Mouse (Mus musculus) left cerebral cortex, postnatal 36 days (tissue): ENCODE measurements around the gene Inf2. TPM values are rescaled to one million over a fixed set of nuclear protein-coding genes. Genes with fewer than 3 reads are reported as not detected.

Source experiments
- DNase-seq, 2 experiments: peaks; one replicate each; pipeline ENCODE4 v3.0.0; 2021 to 2022; ENCODE audit warnings: low spot score in 2 of 2, mixed read lengths in 1 of 2
- intact Hi-C: fragments of 180-260 bp; cut with DNase I; formaldehyde crosslinking; loops from one replicate; pipeline ENCODE4 v1.15.1; 2025
- total RNA-seq, 2 experiments: library from RNA; stranded (reverse); gene quantifications; 2 replicates each; pipeline ENCODE4 v1.2.3; 2021

Gene Inf2
- total RNA-seq, 2 experiments from 2014 or later = 128 to 143 TPM

DNA sequence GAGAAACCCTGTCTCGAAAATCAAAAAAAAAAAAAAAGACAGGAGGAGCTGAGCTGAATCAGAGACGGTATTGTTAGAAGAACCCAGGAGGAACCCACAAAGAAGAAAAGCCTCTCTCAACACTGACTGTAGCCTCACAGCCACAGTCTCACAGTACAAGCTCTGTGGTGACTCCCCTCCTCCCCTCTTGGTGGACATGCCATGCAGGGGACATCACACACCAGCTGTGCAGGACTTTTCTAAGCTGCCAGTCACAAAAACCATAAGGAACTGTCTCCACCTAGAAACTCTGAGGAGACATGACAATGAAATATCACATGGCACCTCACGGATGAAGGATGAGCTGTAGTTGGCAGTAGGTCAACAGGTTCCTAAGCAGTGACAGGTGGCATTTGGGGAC is 27.4 kb upstream of the Inf2 start:
- no peak for DNase-seq

DNA sequence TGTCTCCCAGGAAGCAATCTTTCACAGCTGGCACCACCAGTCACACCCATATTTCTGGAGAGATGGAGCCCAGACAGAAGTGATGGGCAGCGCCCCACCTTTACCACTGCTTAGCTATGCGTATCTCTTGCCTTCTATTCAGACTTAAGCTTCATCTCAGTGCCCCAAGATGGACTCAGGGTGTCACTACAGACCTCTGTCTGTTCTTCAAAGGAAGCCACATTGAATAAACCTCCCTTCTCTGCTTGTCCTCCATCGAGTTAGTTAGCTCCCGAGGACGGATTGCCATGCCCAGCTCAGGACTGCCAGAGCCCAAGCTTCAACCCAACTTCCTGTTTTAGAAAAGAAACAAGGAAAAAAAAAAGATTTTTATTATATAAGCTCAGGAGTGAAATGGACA is 26.1 kb upstream of the Inf2 start:
- intact Hi-C loops = no loop called here
- DNase-seq = no peak

More for the DNA sequence above, 27.4 kb upstream of the Inf2 start:
- intact Hi-C loops = no loop called here

DNA sequence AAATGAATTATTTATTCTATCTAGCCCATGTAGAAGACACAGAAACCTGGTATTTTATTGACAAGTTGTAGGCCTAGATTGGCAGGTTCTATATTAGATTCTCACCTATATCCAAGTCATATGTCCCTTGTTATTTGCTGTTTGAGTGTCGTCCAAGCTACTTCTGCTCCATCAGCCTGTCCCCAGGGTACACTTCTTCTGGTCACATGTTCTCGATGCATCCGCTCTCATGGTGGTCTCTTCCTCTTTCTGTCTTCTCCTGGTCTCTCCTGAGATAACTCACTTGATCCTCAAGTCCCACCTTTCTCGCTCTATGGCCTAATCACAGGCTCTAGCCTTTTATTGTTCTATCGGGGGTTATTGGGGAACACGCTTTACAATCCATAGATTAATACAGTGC is 25.6 kb upstream of the Inf2 start:
- intact Hi-C loops = no loop called here
- no peak for DNase-seq

DNA sequence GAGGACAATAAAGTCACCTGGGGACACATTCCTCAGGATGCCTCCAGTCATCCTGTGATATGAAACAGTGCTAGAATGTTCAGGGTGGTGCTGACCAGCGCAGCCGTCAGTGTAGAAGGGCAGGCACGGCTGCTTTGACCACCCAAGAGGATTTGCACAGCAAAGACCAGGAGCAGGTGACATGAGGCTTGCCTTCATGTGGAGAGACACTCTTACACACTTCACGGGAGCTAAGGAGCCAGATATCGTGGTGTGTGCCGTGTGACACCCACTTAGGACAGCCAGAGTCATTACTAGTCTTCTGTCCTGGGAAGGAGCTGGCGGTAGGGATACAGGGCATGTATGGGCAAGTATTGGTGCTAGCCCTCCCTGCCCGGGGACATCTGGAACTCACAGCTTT is 18.4 kb upstream of the Inf2 start:
- DNase-seq = no peak
- intact Hi-C loops = no loop called here

DNA sequence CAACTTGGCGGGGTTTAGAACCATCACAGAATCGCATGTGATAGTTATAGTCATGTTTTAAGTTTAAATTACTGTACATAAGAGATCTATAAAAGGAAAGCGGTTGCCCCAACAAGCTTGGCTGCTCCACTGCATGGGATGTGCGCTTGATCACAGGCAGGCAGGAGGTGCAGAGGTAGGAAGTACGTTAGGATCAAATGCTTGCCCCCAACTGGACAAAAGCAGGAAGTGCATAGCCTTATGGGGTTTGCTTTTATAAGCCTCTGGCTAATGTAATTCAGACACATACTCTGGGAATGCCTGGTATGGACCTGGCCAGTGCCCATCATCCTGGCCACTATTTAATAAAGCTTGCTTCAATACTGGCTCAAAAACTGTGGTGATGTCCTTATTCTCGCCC is 17.5 kb upstream of the Inf2 start:
- intact Hi-C loops = no loop called here
- DNase-seq = no peak

DNA sequence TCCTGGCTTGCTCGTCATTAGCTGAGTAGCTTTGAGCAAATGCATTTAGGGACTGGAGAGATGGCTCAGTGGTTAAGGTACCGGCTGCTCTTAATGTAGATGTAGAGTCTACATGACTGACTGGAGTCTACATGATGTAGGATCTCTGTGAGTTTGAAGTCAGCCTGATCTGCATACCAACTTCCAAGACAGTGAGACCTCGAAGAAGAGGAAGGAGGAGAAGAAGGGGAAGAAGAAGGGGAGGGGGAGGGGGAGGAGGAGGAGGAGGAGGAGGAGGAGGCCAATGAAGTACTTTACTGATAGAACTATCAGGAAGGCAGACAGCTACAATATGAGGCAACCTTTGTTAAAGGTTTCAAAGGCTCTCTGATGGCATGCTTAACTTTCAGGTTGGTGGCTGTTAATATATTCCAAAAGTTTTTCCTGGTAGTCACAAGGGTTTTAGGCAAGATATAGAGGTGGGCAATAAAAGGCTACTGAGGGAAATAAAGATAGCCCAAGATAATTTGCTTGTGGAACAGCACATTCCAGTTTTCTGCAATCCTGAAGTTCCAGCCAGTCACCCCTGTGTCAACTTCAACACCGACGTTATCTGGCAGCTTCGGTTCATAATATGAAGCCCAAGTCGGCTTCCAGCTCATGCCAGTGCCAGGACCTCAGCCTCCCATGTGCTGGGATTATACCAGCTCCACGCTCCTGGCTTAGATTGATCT is 13.2 kb upstream of the Inf2 start:
- DNase-seq = no peak

DNA sequence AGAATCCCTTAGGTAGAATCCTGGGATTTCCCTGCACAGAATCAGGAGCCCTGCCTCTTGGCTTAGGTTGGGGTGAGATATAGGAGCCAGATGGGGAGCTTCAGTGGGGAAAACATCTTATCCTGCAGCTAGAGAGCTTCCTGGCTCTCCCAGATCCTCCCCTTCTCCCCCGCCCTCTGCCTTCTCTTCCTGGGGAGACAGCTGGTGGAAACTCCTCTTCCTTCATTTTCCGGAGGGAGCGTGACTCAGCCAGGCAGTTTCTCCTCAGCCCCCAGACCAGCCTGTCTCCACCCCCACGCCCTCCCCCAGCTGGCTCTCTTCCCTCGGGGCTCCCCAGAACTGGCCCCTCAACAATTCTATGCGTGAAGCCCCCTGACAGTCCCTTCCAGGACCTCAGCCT is 12.2 kb upstream of the Inf2 start:
- intact Hi-C loops = no loop called here
- peak; percentile 71 to 81 for DNase-seq

More for the DNA sequence above, 13.2 kb upstream of the Inf2 start:
- intact Hi-C loops = no loop called here

DNA sequence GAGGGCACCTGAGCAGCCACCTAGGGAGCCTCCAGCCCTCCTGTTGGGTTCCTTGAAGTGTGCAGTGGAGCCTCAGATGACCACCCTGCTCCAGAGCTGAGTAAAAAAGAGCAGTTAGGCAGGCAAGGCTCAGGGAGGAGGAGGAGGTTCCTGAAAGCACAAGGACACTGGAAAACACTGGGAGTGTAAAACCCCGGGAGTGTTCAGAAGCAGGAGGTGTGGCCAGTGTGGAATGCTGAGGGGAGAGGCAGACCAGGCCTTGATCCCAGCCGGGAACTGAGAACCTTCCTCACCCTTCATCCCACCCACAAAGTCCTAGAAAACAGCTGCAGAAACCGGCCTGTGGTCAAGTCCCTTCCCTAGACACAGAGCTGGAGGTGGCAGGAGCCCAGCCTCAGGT is 11.8 kb upstream of the Inf2 start:
- DNase-seq = no peak
- intact Hi-C loops = no loop called here

DNA sequence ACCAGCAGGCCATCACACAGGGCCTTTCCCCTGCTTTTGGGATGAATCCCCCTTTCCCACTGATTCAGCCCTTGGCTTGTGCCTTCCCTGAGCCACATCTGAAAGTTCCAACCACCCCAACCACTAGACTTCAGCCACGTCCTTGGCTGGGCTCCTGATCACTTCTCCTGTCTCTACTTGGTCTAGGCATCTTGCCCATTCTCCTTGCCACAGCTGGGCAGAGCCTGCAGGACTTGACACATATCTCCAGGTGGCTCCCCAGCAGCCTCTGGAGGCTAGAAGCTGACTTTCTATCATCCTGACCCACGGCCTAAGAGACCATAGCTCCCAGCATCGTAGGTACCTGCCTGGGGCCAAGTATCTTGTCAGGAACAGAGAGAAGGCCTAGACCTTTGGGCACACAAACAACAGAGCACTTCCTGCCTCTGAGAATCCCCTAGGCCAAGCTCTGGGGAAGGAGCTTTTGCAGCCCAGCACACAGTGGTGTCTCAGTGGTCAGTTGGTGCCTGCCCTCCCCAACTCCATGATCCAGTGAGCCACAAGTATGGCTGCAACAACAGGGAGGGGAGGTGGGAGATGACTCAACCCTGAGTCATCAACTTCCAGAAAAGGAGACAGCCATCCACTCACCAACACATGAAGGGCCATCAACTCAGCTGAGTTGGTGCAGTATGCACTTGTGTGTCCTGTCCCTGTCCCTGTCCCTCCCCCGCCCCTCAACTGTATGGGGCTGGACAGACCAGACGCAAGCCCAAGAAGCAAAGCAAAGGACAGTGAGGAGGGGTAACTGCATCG is 10.1 kb upstream of the Inf2 start:
- DNase-seq = no peak
- intact Hi-C loops = no loop called here

DNA sequence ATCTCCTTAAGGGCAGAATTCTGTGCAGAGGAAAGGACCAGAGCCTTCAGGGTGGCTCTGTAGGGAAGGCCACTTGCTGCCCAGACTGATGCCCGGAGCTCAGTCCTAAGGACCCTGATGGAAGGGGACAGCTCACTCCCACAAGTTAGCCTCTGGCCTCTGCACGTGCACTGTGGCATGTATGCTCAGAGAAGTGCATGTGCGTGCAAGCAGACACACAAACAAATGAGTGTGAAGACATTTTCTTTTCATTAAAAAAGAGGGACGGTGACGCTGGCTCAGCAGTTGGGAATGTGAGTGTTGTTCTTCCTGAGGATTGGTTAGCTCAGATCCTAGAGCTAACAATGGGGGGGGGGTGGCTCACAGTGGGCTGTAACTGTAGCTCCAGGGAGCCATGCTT is 9.2 kb upstream of the Inf2 start:
- intact Hi-C loops = no loop called here
- no peak for DNase-seq

DNA sequence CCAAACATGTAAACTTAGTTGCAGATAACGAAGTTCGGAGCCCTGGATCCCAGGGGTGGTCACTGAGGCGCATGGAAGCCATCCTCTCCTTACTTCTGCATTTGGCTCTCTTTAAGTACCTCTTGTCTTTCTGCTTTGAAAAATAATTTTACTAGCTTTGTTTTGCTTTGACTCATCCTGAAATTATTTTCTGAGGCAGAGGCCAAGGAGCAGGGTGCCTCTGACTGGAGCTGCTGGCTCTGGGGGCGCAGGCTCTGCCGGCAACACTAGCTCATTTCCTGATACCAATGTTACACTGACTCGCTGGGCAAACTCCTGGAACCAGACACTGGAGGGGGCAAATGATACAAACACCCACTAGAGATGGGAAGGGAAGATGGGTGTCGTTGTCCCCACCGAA is 8.7 kb upstream of the Inf2 start:
- intact Hi-C loops = no loop called here
- DNase-seq = no peak

DNA sequence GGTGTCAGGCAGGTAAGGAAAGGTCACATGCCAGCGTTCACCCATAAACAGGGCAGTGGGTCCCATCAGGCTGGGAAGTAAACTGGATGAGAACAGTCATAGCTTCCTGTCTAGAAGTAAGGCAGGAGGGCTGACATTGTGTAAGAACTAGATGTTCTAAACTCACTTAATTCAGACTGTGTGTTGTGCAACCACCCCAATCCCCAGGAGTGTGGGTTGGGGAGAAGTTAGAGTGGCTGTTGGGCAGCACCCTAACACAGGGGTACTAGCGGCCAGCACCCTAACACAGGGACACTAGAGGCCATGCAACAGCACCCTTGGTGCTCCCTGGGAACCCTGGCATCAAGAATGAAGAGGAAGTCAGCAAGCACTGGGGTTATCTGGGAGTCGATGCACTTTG is 7.5 kb upstream of the Inf2 start:
- no peak for DNase-seq
- intact Hi-C loops = no loop called here

DNA sequence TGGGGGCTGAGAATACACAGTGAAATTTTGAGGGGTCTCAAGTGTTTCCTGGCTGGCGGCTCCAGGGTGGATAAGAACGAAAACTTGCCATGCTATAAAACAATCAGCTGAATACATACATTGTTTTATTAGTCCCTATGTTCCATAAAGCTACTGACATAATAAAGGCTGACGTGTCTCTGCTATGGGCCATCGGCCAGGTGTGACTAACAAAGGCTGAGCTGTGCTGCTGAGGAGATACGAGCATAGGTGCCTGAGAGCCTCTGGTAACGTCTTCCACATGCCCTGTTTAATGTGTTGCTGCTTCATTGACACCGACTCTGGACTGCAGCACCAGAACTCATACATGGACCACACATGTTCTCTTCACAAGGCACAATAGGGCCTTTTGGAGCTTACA is 3.6 kb upstream of the Inf2 start:
- no peak for DNase-seq
- intact Hi-C loops = loop anchor here (5.0 kb wide), 1 partner anchor 33 kb away; no protein-coding TSS in a partner anchor

DNA sequence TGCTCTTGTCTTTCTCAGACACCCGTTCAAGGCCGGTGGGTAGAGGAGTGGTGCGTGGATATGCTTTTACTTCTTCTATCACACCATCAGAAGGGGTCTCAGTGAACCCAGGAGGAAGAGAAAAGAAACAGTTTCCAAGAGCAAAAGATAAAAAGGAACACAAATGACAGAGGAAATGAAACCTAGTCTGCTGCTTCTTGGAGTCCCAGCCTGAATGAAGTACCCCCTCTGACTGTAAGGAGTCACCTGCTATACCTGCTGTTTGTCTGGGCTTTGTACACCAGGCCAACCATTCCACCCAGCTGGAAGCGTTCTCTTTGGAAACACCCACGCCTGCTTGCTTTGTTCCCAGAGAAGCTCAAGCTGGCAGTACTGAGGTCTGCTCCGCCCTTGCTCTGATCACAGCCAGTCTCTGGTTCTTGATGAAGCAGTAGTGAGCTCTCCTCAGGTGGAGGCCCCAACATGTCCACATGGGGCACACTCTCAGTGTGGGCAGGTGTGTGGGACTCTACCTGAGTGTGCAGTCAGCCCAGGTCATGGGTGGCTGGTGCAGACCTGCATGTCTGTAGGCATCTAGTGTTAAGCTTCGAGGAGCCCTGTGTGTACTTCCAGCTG is 2.6 kb upstream of the Inf2 start:
- intact Hi-C loops = loop anchor here (5.0 kb wide), 1 partner anchor 34 kb away; no protein-coding TSS in a partner anchor
- peak; percentile 54 to 58 for DNase-seq

DNA sequence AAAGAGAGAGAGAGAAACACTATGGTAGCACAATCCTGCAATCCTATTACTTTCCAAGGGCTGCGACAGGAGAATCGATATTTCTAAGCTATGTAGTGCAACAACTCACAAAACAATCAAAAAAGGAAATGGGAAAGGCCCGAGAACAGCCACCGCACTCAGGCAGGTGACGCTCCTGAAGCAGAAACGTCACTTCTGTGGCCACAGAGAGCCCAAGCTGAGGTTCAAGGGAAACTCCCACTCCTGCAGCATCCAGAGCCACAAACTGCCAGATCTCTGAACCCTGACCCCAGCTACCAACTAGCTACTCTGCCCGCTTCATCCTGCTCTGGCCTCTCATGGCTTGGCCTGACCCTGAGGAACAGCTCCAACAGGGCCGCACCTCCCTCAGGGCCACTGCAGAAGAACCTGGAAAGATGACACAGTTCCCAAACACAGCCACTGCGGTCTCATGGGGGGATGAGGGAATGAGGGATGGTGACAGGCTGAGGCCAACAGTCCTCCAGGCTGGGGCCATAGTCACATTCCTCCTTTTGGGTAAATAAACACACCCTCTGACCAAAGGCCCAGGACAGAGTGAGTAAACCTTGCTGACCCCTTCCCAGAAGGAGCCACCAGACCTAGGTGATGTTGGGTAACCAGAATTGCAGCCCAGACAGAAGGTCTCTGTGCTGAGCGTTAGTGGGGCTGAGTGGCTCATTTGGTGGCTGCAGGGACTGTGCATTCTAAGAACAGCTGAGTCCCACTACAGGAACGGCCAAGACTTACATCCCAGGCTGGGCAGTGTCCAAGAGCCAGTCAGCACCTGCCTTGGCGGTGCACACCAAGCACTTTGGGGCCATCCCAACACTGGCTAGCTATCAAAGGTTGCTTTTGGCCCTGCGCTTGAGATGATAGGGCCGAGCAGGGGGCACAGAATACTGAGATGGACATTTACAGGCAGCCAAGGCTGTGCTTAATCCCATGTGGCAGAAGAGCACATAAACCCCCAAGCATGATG is 1.2 kb upstream of the Inf2 start:
- intact Hi-C loops = loop anchor here (5.0 kb wide), 1 partner anchor 35 kb away; no protein-coding TSS in a partner anchor
- no peak for DNase-seq

DNA sequence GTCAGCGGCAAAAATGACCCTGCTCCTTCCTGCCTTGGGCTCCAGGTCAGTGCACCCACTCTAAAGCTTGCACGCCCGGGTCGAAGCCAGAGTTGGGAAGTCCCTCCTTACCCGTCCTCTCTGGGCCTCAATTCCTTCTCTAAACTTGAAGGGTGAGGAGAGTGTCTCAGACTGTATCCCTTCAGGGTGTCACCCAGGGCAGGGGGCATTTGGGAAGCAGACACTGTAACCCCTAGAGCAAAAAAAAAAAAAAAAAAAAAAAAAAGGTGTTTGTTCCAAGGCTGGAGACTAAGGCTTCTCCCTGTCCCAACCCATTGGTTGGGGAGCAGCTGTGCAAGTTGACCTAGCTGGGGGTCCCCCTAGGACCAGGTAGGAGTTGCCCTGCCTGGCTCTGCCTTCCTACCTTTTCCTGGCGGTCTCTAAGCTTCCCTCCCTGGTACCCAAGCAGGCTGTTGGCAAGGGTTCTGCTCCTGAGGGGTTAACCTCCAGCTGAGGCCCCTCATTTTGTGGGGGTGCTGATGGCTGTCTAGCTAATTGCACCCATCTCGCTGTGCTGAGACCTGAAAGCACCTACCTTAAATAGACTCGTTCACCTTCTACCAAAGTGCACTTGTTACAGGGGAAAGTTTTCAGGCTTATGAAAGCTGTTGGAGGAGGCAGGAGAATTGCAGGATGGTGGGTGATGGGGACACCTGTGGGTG is 1.1 kb downstream of the Inf2 start:
- no peak for DNase-seq
- intact Hi-C loops = loop anchor here (5.0 kb wide), 1 partner anchor 37 kb away; no protein-coding TSS in a partner anchor

DNA sequence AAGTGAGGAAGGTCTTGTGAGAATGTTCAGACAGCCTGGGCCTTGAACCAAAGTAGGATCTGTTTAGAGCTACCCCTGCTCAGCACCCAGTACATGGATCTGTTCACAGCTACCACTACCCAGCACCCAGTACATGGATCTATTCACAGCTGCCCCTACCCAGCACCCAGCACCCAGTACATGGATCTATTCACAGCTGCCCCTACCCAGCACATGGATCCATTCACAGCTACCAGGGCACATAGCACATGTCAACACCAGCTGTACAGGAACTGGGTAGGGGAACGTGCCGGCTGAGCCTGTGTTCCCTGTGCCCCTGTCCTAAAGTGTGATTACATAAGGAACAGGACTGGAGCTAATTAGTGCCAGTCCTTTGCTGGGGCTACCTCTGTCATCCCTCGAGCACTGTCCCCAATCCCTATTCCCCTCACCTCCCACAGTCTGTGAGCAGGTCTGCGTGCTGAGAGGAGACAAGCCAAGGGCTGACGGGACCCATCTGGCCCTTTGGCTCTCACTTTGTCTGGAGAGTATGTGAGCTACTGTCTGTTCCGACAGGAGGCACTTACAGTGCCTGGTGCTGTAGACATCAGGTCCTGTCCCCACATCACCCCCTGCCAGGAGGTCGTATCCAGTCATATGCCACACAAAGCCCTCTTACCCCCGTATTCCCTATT is 2.1 kb downstream of the Inf2 start:
- intact Hi-C loops = no loop called here
- no peak for DNase-seq

DNA sequence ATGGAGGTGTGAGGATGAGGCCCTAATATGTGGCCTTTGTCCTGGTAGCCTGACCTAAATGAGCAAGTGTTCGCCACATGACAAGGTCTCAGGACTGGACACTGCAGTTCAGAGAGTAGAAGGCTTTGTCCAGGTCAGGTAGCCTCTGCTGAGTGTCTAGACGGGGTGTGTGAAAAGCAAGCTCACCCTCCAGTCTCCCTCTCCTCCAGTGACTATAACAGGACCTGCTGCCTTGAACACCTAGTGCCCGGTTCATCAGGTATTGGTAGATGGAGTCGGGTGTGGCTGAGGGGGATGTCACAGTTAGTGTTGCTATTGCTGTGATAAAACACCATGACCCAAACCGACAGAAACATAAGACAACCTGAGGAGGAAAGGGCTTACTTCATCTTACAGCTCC is 2.7 kb downstream of the Inf2 start:
- intact Hi-C loops = no loop called here
- no peak for DNase-seq
